Mouse (Mus musculus): ENCODE measurements at regions not wholly inside any gene's neighbourhood (a gene's known extent, or its start where the extent isn't known, plus 50 kb on each side); places are given as distances from the start of the nearest gene placed in this dataset.
"Not testable (repeated sequence)": the region's sequence is repeated elsewhere in the genome, so short reads cannot be mapped to it uniquely, and the experiment has no call there.

DNA sequence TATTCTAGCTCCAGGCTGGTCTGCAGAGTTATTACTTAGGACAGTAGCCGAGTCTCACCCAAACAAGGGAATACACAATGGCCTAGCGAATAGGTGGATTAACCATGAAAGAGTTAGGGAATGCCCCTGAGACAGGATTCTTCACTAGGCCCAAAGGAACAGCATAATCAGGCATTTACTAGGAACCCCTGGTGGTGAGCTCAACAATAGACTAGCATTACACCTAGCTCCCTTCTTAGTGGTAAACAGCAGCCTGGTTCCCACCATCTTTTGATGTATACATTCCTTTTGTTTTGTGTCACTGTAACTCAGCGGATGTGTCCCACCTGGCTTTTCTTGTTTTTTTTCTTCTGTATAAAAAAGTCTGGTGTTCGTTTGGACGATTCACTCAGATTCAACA, 574.0 kb upstream of the Slc8a1 start:
- no peaks in the 10 kb centered on the region for H3K4me1 ChIP-seq (ENCODE audit: control insufficient read depth, low read depth, low read length)
- ATAC-seq (ENCODE audit: low read depth): no peak

GRCm38 (mm10) chr17:82306347-82306746, 568.2 kb upstream of the Slc8a1 start:
- H3K36me3 ChIP-seq (ENCODE audit: control insufficient read depth, insufficient read depth): no peaks in the 10 kb centered on the region
- H3K4me3 ChIP-seq (ENCODE audit: low read depth, low read length): no peak overlapping the region
- no peaks in the 10 kb centered on the region for H3K27me3 ChIP-seq (ENCODE audit: control insufficient read depth, insufficient read depth, low read depth, low read length)
- no peak overlapping the region for H3K27ac ChIP-seq (ENCODE audit: low read length)
- no peak overlapping the region for H3K9ac ChIP-seq (ENCODE audit: low read depth, low read length)
- H3K9me3 ChIP-seq (replicated peaks; ENCODE audit: control insufficient read depth, low read length): no peaks in the 10 kb centered on the region
- no peaks in the 10 kb centered on the region for H3K4me1 ChIP-seq (ENCODE audit: control insufficient read depth, low read depth, low read length)
- ATAC-seq (ENCODE audit: low read depth): no peak
- H3K4me2 ChIP-seq (ENCODE audit: low read depth, low read length): no peak overlapping the region

More for the DNA sequence above, 574.0 kb upstream of the Slc8a1 start:
- Histone ChIP-seq H3K4me3 (ENCODE audit: low read depth, low read length) (no peak overlapping the region), H3K9ac (ENCODE audit: low read depth, low read length) (no peak overlapping the region), H3K4me2 (ENCODE audit: low read depth, low read length) (no peak overlapping the region), H3K9me3 (replicated peaks; ENCODE audit: control insufficient read depth, low read length) (no peaks in the 10 kb centered on the region), H3K36me3 (ENCODE audit: control insufficient read depth, insufficient read depth) (no peaks in the 10 kb centered on the region), H3K27ac (ENCODE audit: low read length) (no peak overlapping the region), H3K27me3 (ENCODE audit: control insufficient read depth, insufficient read depth, low read depth, low read length) (no peaks in the 10 kb centered on the region)
- 73% methylated on average over 5 of the region's 5 CpGs for WGBS (ENCODE audit: insufficient replicate concordance)

- Histone ChIP-seq H3K4me3 (ENCODE audit: low read depth, low read length) (no peak overlapping the region), H3K4me2 (ENCODE audit: low read depth, low read length) (no peak overlapping the region), H3K36me3 (ENCODE audit: control insufficient read depth, insufficient read depth) (no peaks in the 10 kb centered on the region), H3K27ac (ENCODE audit: low read length) (no peak overlapping the region), H3K4me1 (ENCODE audit: control insufficient read depth, low read depth, low read length) (no peaks in the 10 kb centered on the region), H3K9me3 (replicated peaks; ENCODE audit: control insufficient read depth, low read length) (no peaks in the 10 kb centered on the region), H3K9ac (ENCODE audit: low read depth, low read length) (no peak overlapping the region), H3K27me3 (ENCODE audit: control insufficient read depth, insufficient read depth, low read depth, low read length) (no peaks in the 10 kb centered on the region)
- ATAC-seq (ENCODE audit: low read depth): no peak
- WGBS (ENCODE audit: insufficient replicate concordance): 52% methylated on average over 3 of the region's 3 CpGs
Observed at GRCm38 (mm10) chr17:82277728-82278127, 539.6 kb upstream of the Slc8a1 start.

GRCm38 (mm10) chr17:82273946-82274345, 535.8 kb upstream of the Slc8a1 start:
- 48% methylated on average over 4 of the region's 4 CpGs for WGBS (ENCODE audit: insufficient replicate concordance)
- Histone ChIP-seq H3K9me3 (replicated peaks; ENCODE audit: control insufficient read depth, low read length) (no peaks in the 10 kb centered on the region), H3K9ac (ENCODE audit: low read depth, low read length) (no peak overlapping the region), H3K4me3 (ENCODE audit: low read depth, low read length) (no peak overlapping the region), H3K4me2 (ENCODE audit: low read depth, low read length) (no peak overlapping the region), H3K36me3 (ENCODE audit: control insufficient read depth, insufficient read depth) (no peaks in the 10 kb centered on the region), H3K27me3 (ENCODE audit: control insufficient read depth, insufficient read depth, low read depth, low read length) (no peaks in the 10 kb centered on the region), H3K27ac (ENCODE audit: low read length) (no peak overlapping the region), H3K4me1 (ENCODE audit: control insufficient read depth, low read depth, low read length) (no peaks in the 10 kb centered on the region)
- no peak for ATAC-seq (ENCODE audit: low read depth)

- Histone ChIP-seq H3K9me3 (replicated peaks; ENCODE audit: control insufficient read depth, low read length) (no peaks in the 10 kb centered on the region), H3K27ac (ENCODE audit: low read length) (no peak overlapping the region), H3K4me1 (ENCODE audit: control insufficient read depth, low read depth, low read length) (no peaks in the 10 kb centered on the region), H3K4me2 (ENCODE audit: low read depth, low read length) (no peak overlapping the region), H3K27me3 (ENCODE audit: control insufficient read depth, insufficient read depth, low read depth, low read length) (no peaks in the 10 kb centered on the region), H3K9ac (ENCODE audit: low read depth, low read length) (no peak overlapping the region), H3K4me3 (ENCODE audit: low read depth, low read length) (no peak overlapping the region), H3K36me3 (ENCODE audit: control insufficient read depth, insufficient read depth) (no peaks in the 10 kb centered on the region)
- ATAC-seq (ENCODE audit: low read depth): no peak
- 67% methylated on average over 1 of the region's 1 CpGs for WGBS (ENCODE audit: insufficient replicate concordance)
Observed at GRCm38 (mm10) chr17:82272845-82273244, 534.7 kb upstream of the Slc8a1 start.

DNA sequence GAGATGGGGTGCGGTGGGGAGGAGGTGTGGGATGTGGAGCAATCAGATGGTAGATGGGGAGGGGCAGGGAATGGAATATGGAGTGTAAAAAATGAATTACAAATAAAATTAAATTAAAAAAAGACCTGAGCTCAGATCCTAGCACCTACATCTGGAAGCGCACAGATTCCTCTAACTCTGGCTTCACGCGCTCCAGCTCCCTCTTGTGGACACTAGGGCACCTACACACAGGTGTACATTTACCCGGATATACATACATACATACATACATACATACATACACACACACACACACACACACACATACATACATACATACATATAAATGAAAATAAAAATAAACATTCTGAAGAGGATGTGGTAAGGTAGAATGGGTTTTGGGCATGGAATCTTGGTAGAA, 528.7 kb upstream of the Slc8a1 start:
- WGBS (ENCODE audit: insufficient replicate concordance): 90% methylated on average over 5 of the region's 5 CpGs
- not testable (repeated sequence) for H3K36me3 ChIP-seq (ENCODE audit: control insufficient read depth, insufficient read depth); H3K27ac ChIP-seq (ENCODE audit: low read length); H3K27me3 ChIP-seq (ENCODE audit: control insufficient read depth, insufficient read depth, low read depth, low read length); H3K4me3 ChIP-seq (ENCODE audit: low read depth, low read length); H3K9me3 ChIP-seq (replicated peaks; ENCODE audit: control insufficient read depth, low read length); H3K4me2 ChIP-seq (ENCODE audit: low read depth, low read length); H3K4me1 ChIP-seq (ENCODE audit: control insufficient read depth, low read depth, low read length); ATAC-seq (ENCODE audit: low read depth); H3K9ac ChIP-seq (ENCODE audit: low read depth, low read length)

DNA sequence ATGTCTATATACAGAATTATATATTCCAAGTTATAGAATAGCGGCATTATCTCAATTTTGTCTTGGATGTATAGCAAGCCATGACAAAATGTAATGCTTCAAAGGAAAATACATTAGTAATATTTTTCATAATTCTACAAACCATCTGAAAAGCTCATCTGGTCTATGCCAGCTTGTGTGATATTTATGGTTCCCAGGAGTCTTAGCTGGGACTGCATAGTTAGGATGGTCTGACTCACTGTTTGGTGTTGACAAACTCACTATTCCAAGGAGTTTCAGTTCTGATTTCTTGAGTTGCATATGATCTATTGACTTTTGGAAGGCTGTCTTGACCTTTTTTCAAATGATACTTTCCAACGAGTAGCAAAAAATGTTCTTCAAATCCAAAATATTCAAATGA, 514.2 kb upstream of the Slc8a1 start:
- 68% methylated on average over 2 of the region's 2 CpGs for WGBS (ENCODE audit: insufficient replicate concordance)

GRCm38 (mm10) chr17:82251841-82252240, 513.7 kb upstream of the Slc8a1 start:
- Histone ChIP-seq H3K4me1 (ENCODE audit: control insufficient read depth, low read depth, low read length) (no peaks in the 10 kb centered on the region), H3K27ac (ENCODE audit: low read length) (no peak overlapping the region), H3K4me2 (ENCODE audit: low read depth, low read length) (no peak overlapping the region), H3K9me3 (replicated peaks; ENCODE audit: control insufficient read depth, low read length) (no peaks in the 10 kb centered on the region), H3K36me3 (ENCODE audit: control insufficient read depth, insufficient read depth) (no peaks in the 10 kb centered on the region), H3K9ac (ENCODE audit: low read depth, low read length) (no peak overlapping the region), H3K27me3 (ENCODE audit: control insufficient read depth, insufficient read depth, low read depth, low read length) (no peaks in the 10 kb centered on the region), H3K4me3 (ENCODE audit: low read depth, low read length) (no peak overlapping the region)
- no peak for ATAC-seq (ENCODE audit: low read depth)

More for the DNA sequence above, 514.2 kb upstream of the Slc8a1 start:
- H3K27me3 ChIP-seq (ENCODE audit: control insufficient read depth, insufficient read depth, low read depth, low read length): no peaks in the 10 kb centered on the region
- H3K4me2 ChIP-seq (ENCODE audit: low read depth, low read length): no peak overlapping the region
- no peaks in the 10 kb centered on the region for H3K36me3 ChIP-seq (ENCODE audit: control insufficient read depth, insufficient read depth)
- no peak overlapping the region for H3K27ac ChIP-seq (ENCODE audit: low read length)
- no peak overlapping the region for H3K9ac ChIP-seq (ENCODE audit: low read depth, low read length)
- H3K4me3 ChIP-seq (ENCODE audit: low read depth, low read length): no peak overlapping the region
- H3K4me1 ChIP-seq (ENCODE audit: control insufficient read depth, low read depth, low read length): no peaks in the 10 kb centered on the region
- no peak for ATAC-seq (ENCODE audit: low read depth)
- H3K9me3 ChIP-seq (replicated peaks; ENCODE audit: control insufficient read depth, low read length): no peaks in the 10 kb centered on the region

GRCm38 (mm10) chr17:82238361-82238760, 500.2 kb upstream of the Slc8a1 start:
- Histone ChIP-seq H3K9ac (ENCODE audit: low read depth, low read length) (no peak overlapping the region), H3K4me1 (ENCODE audit: control insufficient read depth, low read depth, low read length) (no peaks in the 10 kb centered on the region), H3K4me2 (ENCODE audit: low read depth, low read length) (no peak overlapping the region), H3K4me3 (ENCODE audit: low read depth, low read length) (no peak overlapping the region), H3K9me3 (replicated peaks; ENCODE audit: control insufficient read depth, low read length) (no peaks in the 10 kb centered on the region), H3K36me3 (ENCODE audit: control insufficient read depth, insufficient read depth) (no peaks in the 10 kb centered on the region), H3K27ac (ENCODE audit: low read length) (no peak overlapping the region), H3K27me3 (ENCODE audit: control insufficient read depth, insufficient read depth, low read depth, low read length) (no peaks in the 10 kb centered on the region)
- WGBS (ENCODE audit: insufficient replicate concordance): 21% methylated on average over 1 of the region's 1 CpGs
- ATAC-seq (ENCODE audit: low read depth): no peak

GRCm38 (mm10) chr17:82237456-82237855, 499.3 kb upstream of the Slc8a1 start:
- Histone ChIP-seq H3K4me3 (ENCODE audit: low read depth, low read length) (no peak overlapping the region), H3K36me3 (ENCODE audit: control insufficient read depth, insufficient read depth) (no peaks in the 10 kb centered on the region), H3K4me1 (ENCODE audit: control insufficient read depth, low read depth, low read length) (no peaks in the 10 kb centered on the region), H3K9me3 (replicated peaks; ENCODE audit: control insufficient read depth, low read length) (no peaks in the 10 kb centered on the region), H3K27me3 (ENCODE audit: control insufficient read depth, insufficient read depth, low read depth, low read length) (no peaks in the 10 kb centered on the region), H3K4me2 (ENCODE audit: low read depth, low read length) (no peak overlapping the region), H3K27ac (ENCODE audit: low read length) (no peak overlapping the region), H3K9ac (ENCODE audit: low read depth, low read length) (no peak overlapping the region)
- ATAC-seq (ENCODE audit: low read depth): no peak
- whole genome bisulfite sequencing (ENCODE audit: insufficient replicate concordance): 22% methylated on average over 2 of the region's 2 CpGs
